Mouse (Mus musculus) hindbrain, embryonic 16.5 days (tissue): Measurements from ENCODE around the gene Acot13. TPM values are rescaled to one million over a fixed set of nuclear protein-coding genes. Genes with fewer than 3 reads are reported as not detected.
"Not testable (repeated sequence)": the region's sequence is repeated elsewhere in the genome, so short reads cannot be mapped to it uniquely, and the experiment has no call there.

Experiments
- ATAC-seq: fragments of 200-750 bp; cut with Nextera tagmentation; 2 replicates; pipeline ENCODE4 v1.8.0; 2017; ENCODE audit warnings: moderate TSS enrichment, moderate library complexity
- H3K27ac ChIP-seq: fragments of 300-500 bp; sonication (generic); 2 replicates; pipeline ENCODE4 v1.5.1; 2014; ENCODE audit warnings: low read depth, mild to moderate bottlenecking, control low read depth, low read length, moderate library complexity
- H3K27me3 ChIP-seq: fragments of 300-500 bp; sonication (generic); replicated peaks from 2 replicates; pipeline ENCODE4 v1.6.1; 2014; ENCODE audit warnings: low read length; ENCODE audit not compliant: control insufficient read depth, insufficient read depth
- H3K36me3 ChIP-seq: fragments of 300-500 bp; sonication (generic); 2 replicates; pipeline ENCODE4 v1.6.1; 2014; ENCODE audit warnings: mild to moderate bottlenecking, low read length, moderate library complexity, mixed read lengths; ENCODE audit not compliant: control insufficient read depth, insufficient read depth
- H3K4me1 ChIP-seq: fragments of 300-500 bp; sonication (generic); 2 replicates; pipeline ENCODE4 v1.6.1; 2014; ENCODE audit warnings: low read depth, low read length; ENCODE audit not compliant: control insufficient read depth, insufficient read depth
- H3K4me2 ChIP-seq: fragments of 300-500 bp; sonication (generic); 2 replicates; pipeline ENCODE4 v1.6.1; 2014; ENCODE audit warnings: mild to moderate bottlenecking, low read length, control low read depth, moderate library complexity
- H3K4me3 ChIP-seq: fragments of 300-500 bp; sonication (generic); 2 replicates; pipeline ENCODE4 v1.5.1; 2014; ENCODE audit warnings: mild to moderate bottlenecking, low read length, control low read depth, moderate library complexity
- H3K9ac ChIP-seq: fragments of 300-500 bp; sonication (generic); 2 replicates; pipeline ENCODE4 v1.6.1; 2014; ENCODE audit warnings: low read depth, mild to moderate bottlenecking, control low read depth, low read length, moderate library complexity
- H3K9me3 ChIP-seq: fragments of 300-500 bp; sonication (generic); 2 replicates; pipeline ENCODE4 v1.6.1; 2014; ENCODE audit warnings: mild to moderate bottlenecking, low read length, moderate library complexity; ENCODE audit not compliant: control insufficient read depth
- WGBS: fragments of 180-500 bp; shearing (Covaris S2); extraction: QIAGEN DNeasy Blood & Tissue Kit; methylation state at CpG from one replicate; pipeline ENCODE4 v1.1.7; 2014; 5-methylcytosine and 5-hydroxymethylcytosine counted together
- polyA plus RNA-seq: library from polyadenylated mRNA; unstranded; fragments of >200 nt; fragmentation: Nextera tagmentation; extraction: Ambion mirVana; gene quantifications from 2 replicates; pipeline ENCODE4 v1.2.1, GENCODE M21; 2015

The Acot13 gene
- polyA plus RNA-seq, 1 experiment from 2014 or later: 66.5 TPM

DNA sequence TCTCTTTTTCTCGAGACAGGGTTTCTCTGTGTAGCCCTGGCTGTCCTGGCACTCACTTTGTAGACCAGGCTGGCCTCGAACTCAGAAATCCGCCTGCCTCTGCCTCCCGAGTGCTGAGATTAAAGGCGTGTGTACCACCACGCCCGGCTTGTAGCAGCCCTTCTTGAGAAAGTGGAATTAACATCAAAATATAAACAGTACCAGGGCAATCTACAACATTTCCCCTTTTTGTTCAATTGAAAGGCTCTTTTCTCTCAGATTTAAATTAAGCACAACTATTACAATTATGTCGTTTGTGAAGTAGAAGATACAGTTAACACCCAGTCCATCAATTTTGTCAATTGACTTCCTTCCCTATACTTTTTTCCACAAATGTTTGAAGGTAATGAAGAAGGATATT is 6.4 kb upstream of the Acot13 start:
- H3K9ac ChIP-seq, H3K4me3 ChIP-seq, H3K4me2 ChIP-seq, ATAC-seq, H3K36me3 ChIP-seq, H3K27me3 ChIP-seq, H3K27ac ChIP-seq, H3K9me3 ChIP-seq: not testable (repeated sequence)
- H3K4me1 ChIP-seq: peaks cover 11% of the 10 kb centered on the region
- 94% methylated on average over 8 of the region's 8 CpGs for WGBS

DNA sequence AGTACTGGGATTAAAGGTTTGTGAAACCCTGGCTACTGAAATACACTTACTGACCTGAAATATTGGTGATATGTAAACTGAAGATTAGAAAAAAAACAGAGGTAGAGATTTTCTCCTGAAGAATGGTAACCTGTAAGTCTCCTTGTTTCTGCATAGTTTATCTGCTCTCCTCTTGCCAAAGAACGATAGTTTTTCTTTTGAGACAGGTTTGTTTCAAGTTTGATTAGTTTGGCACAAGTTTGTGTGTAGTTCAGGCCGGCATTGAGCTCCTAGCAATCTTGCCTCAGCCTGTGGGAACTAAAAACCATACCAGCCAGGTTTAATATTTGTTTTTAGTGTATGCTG is 1.4 kb upstream of the Acot13 start:
- peak overlapping the region; percentile 78 for H3K4me2 ChIP-seq
- H3K4me3 ChIP-seq: peak overlapping the region; percentile 96
- H3K9me3 ChIP-seq: no peaks in the 10 kb centered on the region
- H3K9ac ChIP-seq: peak overlapping the region; percentile 92
- H3K27me3 ChIP-seq: no peaks in the 10 kb centered on the region
- no peaks in the 10 kb centered on the region for H3K36me3 ChIP-seq
- peaks cover 20% of the 10 kb centered on the region for H3K4me1 ChIP-seq
- no peak for ATAC-seq
- 51% methylated on average over 2 of the region's 2 CpGs for WGBS
- H3K27ac ChIP-seq: no peak overlapping the region

DNA sequence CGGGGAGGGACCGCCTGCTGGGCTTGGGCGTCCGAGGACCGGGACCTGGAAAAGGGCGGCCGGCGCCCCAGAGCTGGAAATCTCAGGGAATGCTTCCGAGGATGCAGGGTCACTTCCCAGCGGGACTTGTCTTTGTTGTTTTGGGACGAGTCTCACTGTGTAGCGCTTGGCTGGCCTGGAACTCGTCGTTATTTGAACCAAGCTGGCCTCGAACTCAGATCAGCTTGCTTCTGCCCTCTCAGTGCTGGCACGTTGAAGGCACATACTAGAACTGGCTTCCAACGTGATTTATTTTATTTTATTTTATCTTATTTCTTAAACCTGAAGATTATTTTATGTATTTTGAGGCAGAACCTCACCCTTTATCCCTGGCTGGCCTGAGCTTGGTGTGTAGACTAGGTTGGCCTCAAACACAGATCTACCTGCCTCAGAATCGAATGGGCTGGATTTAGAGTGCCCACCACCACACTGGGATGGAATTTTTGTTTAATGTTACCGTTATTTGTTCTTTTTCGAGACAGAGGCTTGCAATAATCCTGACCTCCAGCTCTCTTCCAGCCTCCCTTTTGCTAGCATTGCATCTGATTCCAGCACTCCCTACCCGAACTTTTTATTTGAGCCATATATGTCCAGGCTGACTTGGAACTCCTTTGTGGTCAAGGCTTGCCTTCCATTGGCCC is 931 bp upstream of the Acot13 start:
- no peaks in the 10 kb centered on the region for H3K9me3 ChIP-seq
- peak overlapping the region; percentile 92 for H3K9ac ChIP-seq
- peak overlapping the region; percentile 78 for H3K4me2 ChIP-seq
- peak overlapping the region; percentile 96 for H3K4me3 ChIP-seq
- ATAC-seq: peak; percentile 37
- no peaks in the 10 kb centered on the region for H3K27me3 ChIP-seq
- no peaks in the 10 kb centered on the region for H3K36me3 ChIP-seq
- 2% methylated on average over 21 of the region's 21 CpGs for WGBS
- peaks cover 20% of the 10 kb centered on the region for H3K4me1 ChIP-seq
- H3K27ac ChIP-seq: peak overlapping the region; percentile 87

DNA sequence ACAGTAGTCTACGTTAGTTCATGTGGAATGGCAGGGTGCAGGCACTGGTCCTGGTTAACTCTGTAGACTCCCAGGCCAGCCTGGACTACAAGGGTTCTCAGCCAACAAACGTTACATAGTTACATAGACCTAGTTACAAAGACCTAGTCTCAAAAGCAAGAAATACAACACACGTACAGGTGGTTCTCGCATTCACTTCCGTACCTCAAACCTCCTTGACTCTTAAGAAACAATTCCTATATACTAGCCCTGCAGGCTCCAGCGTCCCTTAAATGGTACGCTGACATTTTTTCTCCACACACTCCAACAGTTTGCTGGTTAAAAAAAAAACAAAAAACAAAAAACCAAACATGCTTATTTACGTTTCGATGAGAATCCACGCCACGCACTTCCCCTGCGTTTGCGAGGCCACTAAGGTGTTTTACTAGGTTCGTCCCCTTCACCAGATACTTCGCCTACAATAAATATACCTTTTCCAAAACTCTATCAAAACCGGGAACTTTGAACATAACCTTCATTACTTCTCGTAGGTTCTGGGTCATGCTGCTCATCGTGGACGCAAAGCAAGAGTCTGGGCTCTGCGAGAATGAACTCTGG is 486 bp downstream of the Acot13 start:
- ATAC-seq: no peak
- WGBS: 2% methylated on average over 20 of the region's 20 CpGs

DNA sequence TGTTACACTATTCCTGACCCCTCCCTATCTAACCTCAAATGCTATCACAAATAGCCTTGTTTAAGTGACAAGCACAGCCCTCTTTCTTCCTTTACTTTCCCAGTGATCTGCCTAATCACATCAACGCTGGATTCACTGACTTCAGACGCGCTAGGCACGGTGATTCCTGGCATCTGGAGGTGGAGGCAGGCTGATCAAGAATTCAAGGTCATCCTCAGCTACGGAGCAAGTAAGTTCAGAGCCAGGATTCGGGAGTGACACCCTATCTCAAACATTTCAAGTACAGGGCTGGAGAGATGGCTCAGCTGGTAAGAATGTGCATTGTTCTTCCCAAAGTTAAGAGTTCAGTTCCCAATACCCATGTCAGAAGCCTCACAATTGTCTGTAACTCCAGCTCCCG is 5.2 kb downstream of the Acot13 start:
- Histone ChIP-seq H3K9ac (no peak overlapping the region), H3K4me1 (peaks cover 3% of the 10 kb centered on the region), H3K27me3 (no peaks in the 10 kb centered on the region), H3K36me3 (no peaks in the 10 kb centered on the region), H3K27ac (no peak overlapping the region), H3K4me3 (no peak overlapping the region), H3K9me3 (no peaks in the 10 kb centered on the region), H3K4me2 (no peak overlapping the region)
- 89% methylated on average over 7 of the region's 7 CpGs for WGBS
- no peak for ATAC-seq

More for the DNA sequence above, 486 bp downstream of the Acot13 start:
- Histone ChIP-seq H3K4me1 (peaks cover 20% of the 10 kb centered on the region), H3K9me3 (no peaks in the 10 kb centered on the region), H3K36me3 (no peaks in the 10 kb centered on the region), H3K9ac (peak overlapping the region; percentile 92), H3K27ac (peak overlapping the region; percentile 72), H3K4me3 (peak overlapping the region; percentile 96), H3K27me3 (no peaks in the 10 kb centered on the region), H3K4me2 (peak overlapping the region; percentile 78)

DNA sequence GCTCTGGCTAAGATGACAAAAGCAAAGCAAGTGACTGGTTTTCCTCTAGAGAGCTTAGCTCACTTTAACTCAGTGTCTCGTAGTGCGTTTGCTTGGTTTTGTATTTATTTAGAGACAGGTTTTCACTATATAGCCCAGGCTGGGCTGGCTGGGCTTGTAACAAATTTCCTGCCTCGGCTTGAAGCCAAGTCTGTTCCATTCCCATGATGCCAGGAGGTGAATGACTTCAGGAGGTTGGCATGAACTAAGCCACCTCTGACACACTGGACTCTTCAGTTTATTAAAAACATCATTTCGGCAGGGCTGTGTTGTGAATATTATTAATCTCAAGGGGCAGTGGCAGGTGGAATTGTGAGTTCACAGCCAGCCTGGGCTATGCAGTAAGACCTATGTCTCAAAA is 5.8 kb downstream of the Acot13 start:
- Histone ChIP-seq H3K4me2 (no peak overlapping the region), H3K4me1 (peaks cover 2% of the 10 kb centered on the region), H3K9ac (no peak overlapping the region), H3K9me3 (no peaks in the 10 kb centered on the region), H3K27me3 (no peaks in the 10 kb centered on the region), H3K4me3 (no peak overlapping the region), H3K27ac (no peak overlapping the region), H3K36me3 (no peaks in the 10 kb centered on the region)
- 82% methylated on average over 4 of the region's 4 CpGs for WGBS
- ATAC-seq: no peak

DNA sequence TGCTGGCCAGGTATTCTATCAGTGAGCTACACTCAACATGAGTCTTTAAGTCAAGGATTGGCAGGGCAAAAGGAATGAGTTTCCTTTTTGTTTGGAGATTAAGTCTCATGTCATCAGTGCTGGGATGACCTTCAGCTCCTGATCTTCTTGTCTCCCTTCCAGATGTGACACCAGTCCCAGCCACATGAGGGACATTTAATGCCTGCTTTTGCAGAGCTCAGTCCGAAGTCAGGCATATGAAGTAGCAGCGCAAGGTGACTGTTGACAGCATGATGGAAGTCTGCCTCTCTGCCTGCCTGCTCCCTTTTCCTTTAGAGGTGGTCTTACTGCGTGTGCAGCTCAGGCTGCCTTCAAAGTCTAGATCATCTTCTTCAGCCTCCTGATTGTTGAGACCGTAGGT is 6.7 kb downstream of the Acot13 start:
- no peak overlapping the region for H3K9ac ChIP-seq
- no peak overlapping the region for H3K4me3 ChIP-seq
- 96% methylated on average over 4 of the region's 4 CpGs for WGBS
- H3K27me3 ChIP-seq: no peaks in the 10 kb centered on the region
- no peak overlapping the region for H3K27ac ChIP-seq
- H3K4me1 ChIP-seq: no peaks in the 10 kb centered on the region
- no peak for ATAC-seq
- H3K4me2 ChIP-seq: no peak overlapping the region
- H3K9me3 ChIP-seq: no peaks in the 10 kb centered on the region
- H3K36me3 ChIP-seq: no peaks in the 10 kb centered on the region

DNA sequence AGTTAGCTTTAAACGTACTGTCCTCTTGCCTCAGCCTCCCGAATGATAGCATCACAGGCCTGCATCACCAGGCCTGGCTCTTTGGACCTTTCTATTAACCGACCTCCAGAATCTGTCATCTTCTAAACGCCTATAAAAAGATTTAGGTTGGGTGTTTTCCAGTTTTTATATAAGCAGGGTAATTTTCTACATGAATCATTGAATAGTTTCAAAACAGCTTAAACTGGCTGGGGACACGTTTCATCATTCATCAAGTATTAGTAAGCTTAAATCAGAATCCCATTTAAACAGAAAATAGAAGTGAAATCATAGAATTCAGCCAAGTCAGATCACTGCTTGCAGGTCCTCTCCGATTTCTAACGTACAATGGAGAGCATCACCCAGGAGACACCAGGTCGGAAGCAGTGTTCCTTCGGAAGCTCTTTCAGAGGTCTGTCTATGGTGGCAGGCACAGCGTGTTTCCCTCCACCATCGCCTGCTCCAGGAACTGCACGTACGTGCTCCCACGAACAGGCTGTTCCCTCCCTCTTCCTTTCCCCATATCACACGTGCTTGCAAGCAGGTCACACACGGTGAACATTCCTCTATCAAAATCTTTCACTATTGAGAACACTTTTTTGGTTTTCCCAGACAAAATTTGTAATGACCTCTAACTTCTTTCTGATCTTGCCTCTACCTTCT is 8.5 kb downstream of the Acot13 start:
- no peak overlapping the region for H3K9ac ChIP-seq
- WGBS: 89% methylated on average over 16 of the region's 16 CpGs
- peaks cover 3% of the 10 kb centered on the region; the same call in 1 of the 2 replicates for H3K36me3 ChIP-seq
- H3K4me2 ChIP-seq: no peak overlapping the region
- no peaks in the 10 kb centered on the region for H3K27me3 ChIP-seq
- H3K4me1 ChIP-seq: no peaks in the 10 kb centered on the region
- no peak overlapping the region for H3K4me3 ChIP-seq
- no peak for ATAC-seq
- no peak overlapping the region for H3K27ac ChIP-seq
- H3K9me3 ChIP-seq: no peaks in the 10 kb centered on the region

DNA sequence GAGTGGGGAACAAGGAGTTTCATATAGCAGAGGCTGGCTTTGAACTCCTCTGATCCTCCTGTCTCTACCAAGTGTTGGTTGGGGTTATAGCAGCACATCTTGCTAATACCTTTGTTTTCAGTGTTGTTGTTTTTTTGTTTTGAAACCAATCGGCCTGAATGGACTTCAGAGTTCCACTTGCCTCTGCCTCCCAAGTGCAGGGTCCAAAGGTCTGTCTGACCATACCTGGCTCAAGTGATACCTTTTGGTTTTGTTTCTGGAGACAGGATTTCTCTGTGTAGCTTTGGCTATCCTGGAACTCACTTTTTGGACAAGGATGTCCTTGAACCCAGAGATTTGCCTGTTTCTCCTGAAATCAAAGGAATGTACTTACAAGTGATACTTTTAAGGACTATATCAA is 11.4 kb downstream of the Acot13 start:
- no peaks in the 10 kb centered on the region for H3K4me1 ChIP-seq
- 95% methylated on average over 1 of the region's 1 CpGs for WGBS
- no peak overlapping the region for H3K27ac ChIP-seq
- no peak for ATAC-seq
- no peak overlapping the region for H3K4me2 ChIP-seq
- no peak overlapping the region for H3K9ac ChIP-seq
- H3K9me3 ChIP-seq: no peaks in the 10 kb centered on the region
- no peaks in the 10 kb centered on the region for H3K27me3 ChIP-seq
- H3K4me3 ChIP-seq: no peak overlapping the region
- peaks cover 6% of the 10 kb centered on the region for H3K36me3 ChIP-seq
